Mouse (Mus musculus): ENCODE measurements around the gene Kcnt2.

Kcnt2 gene

GRCm38 (mm10) chr1:140531285-140531908, 285.4 kb downstream of the Kcnt2 start:
- peak in 1 of 2 experiments; percentile 13 for DNase-seq

GRCm38 (mm10) chr1:140534849-140535248, 288.9 kb downstream of the Kcnt2 start:
- no peak for DNase-seq

GRCm38 (mm10) chr1:140542066-140542465, 296.1 kb downstream of the Kcnt2 start:
- peak; percentile 11 to 46 for DNase-seq

- DNase-seq, result no peak
Measured at GRCm38 (mm10) chr1:140548711-140549110, 302.8 kb downstream of the Kcnt2 start.

GRCm38 (mm10) chr1:140560801-140561200, 314.8 kb downstream of the Kcnt2 start:
- DNase-seq, result no peak

- no peak for DNase-seq
Measured at GRCm38 (mm10) chr1:140572141-140572540, 326.2 kb downstream of the Kcnt2 start.

GRCm38 (mm10) chr1:140578607-140579006, 332.6 kb downstream of the Kcnt2 start:
- DNase-seq, result no peak

- no peak for DNase-seq
Measured at GRCm38 (mm10) chr1:140588302-140588701, 342.3 kb downstream of the Kcnt2 start.

- DNase-seq, result no peak
Measured at GRCm38 (mm10) chr1:140608765-140609297, 362.9 kb downstream of the Kcnt2 start.

- DNase-seq, result no peak
Measured at GRCm38 (mm10) chr1:140613101-140613500, 367.1 kb downstream of the Kcnt2 start.

- DNase-seq, result no peak
Measured at GRCm38 (mm10) chr1:140614840-140615239, 368.9 kb downstream of the Kcnt2 start.

- DNase-seq, result no peak
Measured at GRCm38 (mm10) chr1:140618164-140618563, 372.2 kb downstream of the Kcnt2 start.

GRCm38 (mm10) chr1:140624918-140625317, 379.0 kb downstream of the Kcnt2 start:
- no peak for DNase-seq

- peak in 1 of 2 experiments; percentile 7 for DNase-seq
Measured at GRCm38 (mm10) chr1:140659607-140660340, 413.8 kb downstream of the Kcnt2 start.

GRCm38 (mm10) chr1:140660751-140661403, 414.9 kb downstream of the Kcnt2 start:
- peak; percentile 6 to 15 for DNase-seq

- no peak for DNase-seq
Measured at GRCm38 (mm10) chr1:140661404-140661787, 415.4 kb downstream of the Kcnt2 start.

All from cerebellum, postnatal 25 days (tissue).